30 mouse cellular contexts compared by ENCODE assay signal in the genomic region with DNA sequence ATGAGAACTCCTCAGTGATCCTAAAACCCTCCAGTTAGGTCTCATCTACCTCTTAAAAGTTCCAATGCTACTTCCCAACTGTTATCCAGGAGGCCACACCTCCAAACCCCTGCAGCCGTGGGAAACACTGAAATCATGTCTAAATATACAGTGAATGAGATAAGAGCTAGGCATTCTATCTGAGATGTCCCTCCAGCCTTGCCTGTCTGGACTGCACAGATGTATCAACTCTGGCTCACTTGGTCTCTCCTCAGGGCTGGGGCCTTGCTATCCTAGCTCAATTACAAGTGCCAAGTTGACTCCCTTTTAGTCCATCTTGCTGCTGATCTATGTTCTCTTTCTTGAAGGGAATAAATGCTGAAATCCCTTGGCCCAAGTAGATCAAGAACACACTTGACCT.
DNase-seq lines count a peak whose midpoint lies in the region; ATAC-seq and TF ChIP-seq lines count a peak whose summit lies in the region.
"Had no signal": no experiment of that assay in that cellular context is flagged by ENCODE, and none has a peak within 500 bp of the region (broad histone marks: within the 10 kb centered on the region; RNA-seq: fewer than 3 reads in every experiment).

No protein-coding gene starts in this region.

- H3K27ac ChIP-seq in liver, postnatal 0 days (ENCODE audit: low read depth): no peak overlapping the region
- H3K27ac ChIP-seq in liver, embryonic 11.5 days (ENCODE audit: low read depth, low read length): no peak overlapping the region
- H3K27ac ChIP-seq in liver, embryonic 13.5 days: no peak overlapping the region
- H3K27ac ChIP-seq in liver, embryonic 16.5 days (ENCODE audit: low read length): no peak overlapping the region
- H3K27ac ChIP-seq in layer of hippocampus, adult 2 months: no peak overlapping the region
- H3K27ac ChIP-seq: embryonic facial prominence, embryonic 10.5 days; embryonic facial prominence, embryonic 13.5 days; forebrain, embryonic 10.5 days; forebrain, embryonic 13.5 days; gastrocnemius, adult 2 months; heart, adult 2 months; heart, embryonic 15.5 days; hindbrain, embryonic 14.5 days; hindbrain, postnatal 0 days had no signal

- 0 out of 2 replicates have a peak, but pooled peaks cover 2% of the 10 kb centered on the region for H3K4me1 ChIP-seq in liver, postnatal 0 days (ENCODE audit: insufficient read depth)
- H3K4me1 ChIP-seq in liver, embryonic 11.5 days (replicated peaks; ENCODE audit: control insufficient read depth, insufficient read depth, low read length): peaks cover 30% of the 10 kb centered on the region
- H3K4me1 ChIP-seq in liver, embryonic 13.5 days (replicated peaks): peaks cover 61% of the 10 kb centered on the region
- H3K4me1 ChIP-seq in liver, embryonic 16.5 days (ENCODE audit: control insufficient read depth, low read depth, low read length): peaks cover 32% of the 10 kb centered on the region

- peak; percentile 32 for DNase-seq in liver
- no peak for DNase-seq in liver, postnatal 0 days
- DNase-seq in liver, embryonic 11.5 days (ENCODE audit: low spot score): no peak
- DNase-seq in liver, embryonic 13.5 days: no peak
- DNase-seq in layer of hippocampus, adult 2 months (ENCODE audit: low spot score in 2 of 2): no peak
- DNase-seq in right cerebral cortex, postnatal 4 days: no peak
- DNase-seq: adrenal gland, adult 2 months; adrenal gland, postnatal 25 days; cerebellum, adult 11-12 months; cerebellum, adult 8-10 months; cerebellum, postnatal 10 days; cerebellum, postnatal 36 days; embryo, embryonic 11 days; forebrain, postnatal 0 days; gastrocnemius, adult 2 months; gastrocnemius, postnatal 25 days; heart, adult 2 months; heart, postnatal 10 days; heart, postnatal 4 days had no signal

- no peak overlapping the region for H3K4me2 ChIP-seq in liver, postnatal 0 days (ENCODE audit: low read depth, low read length)
- H3K4me2 ChIP-seq in liver, embryonic 11.5 days: no peak overlapping the region
- H3K4me2 ChIP-seq in liver, embryonic 13.5 days: no peak overlapping the region
- H3K4me2 ChIP-seq in liver, embryonic 16.5 days (ENCODE audit: low read depth, low read length): no peak overlapping the region
- H3K4me2 ChIP-seq: embryonic facial prominence, embryonic 13.5 days; forebrain, embryonic 13.5 days; heart, embryonic 11.5 days; heart, embryonic 15.5 days; hindbrain, embryonic 14.5 days had no signal

- no peak overlapping the region for H3K9ac ChIP-seq in liver, postnatal 0 days (replicated peaks)
- H3K9ac ChIP-seq in liver, embryonic 11.5 days (ENCODE audit: low read depth, low read length): no peak overlapping the region
- H3K9ac ChIP-seq in liver, embryonic 13.5 days: no peak overlapping the region
- H3K9ac ChIP-seq in liver, embryonic 16.5 days (ENCODE audit: low read depth, low read length): no peak overlapping the region
- H3K9ac ChIP-seq: embryonic facial prominence, embryonic 13.5 days; forebrain, embryonic 13.5 days; forebrain, postnatal 0 days; heart, embryonic 15.5 days; hindbrain, embryonic 14.5 days had no signal

- no peak overlapping the region for H3K4me3 ChIP-seq in liver, postnatal 0 days (ENCODE audit: low read depth, low read length)
- no peak overlapping the region for H3K4me3 ChIP-seq in liver, embryonic 11.5 days (ENCODE audit: low read depth, low read length)
- H3K4me3 ChIP-seq in liver, embryonic 13.5 days (replicated peaks): no peak overlapping the region
- H3K4me3 ChIP-seq in liver, embryonic 16.5 days (ENCODE audit: low read depth, low read length): no peak overlapping the region
- no peak overlapping the region for H3K4me3 ChIP-seq in layer of hippocampus, adult 2 months
- H3K4me3 ChIP-seq: embryonic facial prominence, embryonic 10.5 days; embryonic facial prominence, embryonic 13.5 days; forebrain, embryonic 10.5 days; forebrain, embryonic 13.5 days; gastrocnemius, adult 2 months; heart, adult 2 months; heart, embryonic 15.5 days had no signal

- no peak for TF ChIP-seq CTCF in liver, postnatal 0 days (IDR thresholded peaks at IDR 0.05; ENCODE audit: low read depth)
- no peak for TF ChIP-seq CTCF in layer of hippocampus, adult 2 months (conservative IDR thresholded peaks at IDR 0.05)

- H3K27me3 ChIP-seq in liver, postnatal 0 days (ENCODE audit: insufficient read depth, low read length): no peaks in the 10 kb centered on the region
- H3K27me3 ChIP-seq in liver, embryonic 11.5 days (replicated peaks; ENCODE audit: control insufficient read depth, insufficient read depth, low read length): no peaks in the 10 kb centered on the region
- no peaks in the 10 kb centered on the region for H3K27me3 ChIP-seq in liver, embryonic 13.5 days
- H3K27me3 ChIP-seq in liver, embryonic 16.5 days (ENCODE audit: control insufficient read depth, insufficient read depth, low read depth, low read length): no peaks in the 10 kb centered on the region
- H3K27me3 ChIP-seq: forebrain, embryonic 13.5 days; heart, embryonic 15.5 days had no signal

- ATAC-seq in liver, postnatal 0 days: no peak
- ATAC-seq in liver, embryonic 11.5 days (replicated peaks; ENCODE audit: low FRiP score): peak; percentile 66
- ATAC-seq in liver, embryonic 13.5 days (ENCODE audit: low read depth): peak; percentile 74
- ATAC-seq in liver, embryonic 16.5 days (ENCODE audit: low read depth): peak; percentile 56
- ATAC-seq: CD4-positive, CD25-positive, alpha-beta regulatory T cell, adult 4 months; forebrain, embryonic 13.5 days; forebrain, postnatal 0 days; hindbrain, postnatal 0 days; inflammation-experienced regulatory T-cells, adult 6 months had no signal

- H3K36me3 ChIP-seq in liver, postnatal 0 days (replicated peaks; ENCODE audit: insufficient read depth, low read length): no peaks in the 10 kb centered on the region
- no peaks in the 10 kb centered on the region for H3K36me3 ChIP-seq in liver, embryonic 11.5 days (ENCODE audit: control insufficient read depth, insufficient read depth, low read length)
- no peaks in the 10 kb centered on the region for H3K36me3 ChIP-seq in liver, embryonic 13.5 days
- H3K36me3 ChIP-seq in liver, embryonic 16.5 days (ENCODE audit: control insufficient read depth, insufficient read depth): no peaks in the 10 kb centered on the region
- H3K36me3 ChIP-seq: embryonic facial prominence, embryonic 10.5 days; embryonic facial prominence, embryonic 13.5 days; forebrain, embryonic 10.5 days; heart, embryonic 15.5 days had no signal

- H3K9me3 ChIP-seq in liver, postnatal 0 days (ENCODE audit: low read length): no peaks in the 10 kb centered on the region
- no peaks in the 10 kb centered on the region for H3K9me3 ChIP-seq in liver, embryonic 11.5 days (ENCODE audit: control insufficient read depth, low read length)
- H3K9me3 ChIP-seq in liver, embryonic 13.5 days (replicated peaks): no peaks in the 10 kb centered on the region
- H3K9me3 ChIP-seq in liver, embryonic 16.5 days (replicated peaks; ENCODE audit: control insufficient read depth, low read length): no peaks in the 10 kb centered on the region
- H3K9me3 ChIP-seq: embryonic facial prominence, embryonic 10.5 days; embryonic facial prominence, embryonic 13.5 days; forebrain, embryonic 10.5 days; forebrain, embryonic 13.5 days; heart, embryonic 15.5 days had no signal

- no peak for TF ChIP-seq EP300 in liver, postnatal 0 days (IDR thresholded peaks at IDR 0.05; ENCODE audit: low read depth)

- 27% methylated on average over 1 of the region's 1 CpGs for WGBS in liver, postnatal 0 days (ENCODE audit: insufficient replicate concordance)
- 10% methylated on average over 1 of the region's 1 CpGs for WGBS in liver, embryonic 11.5 days
- whole genome bisulfite sequencing in liver, embryonic 13.5 days (ENCODE audit: insufficient replicate concordance): 6% methylated on average over 1 of the region's 1 CpGs
- 7% methylated on average over 1 of the region's 1 CpGs for WGBS in liver, embryonic 16.5 days (ENCODE audit: insufficient replicate concordance)
